Mouse (Mus musculus): ENCODE results near the gene Ube2l3.
A peak's percentile ranks its signal among the peaks of the same experiment; 100 is the strongest.
"Not testable (repeated sequence)": the region's sequence is repeated elsewhere in the genome, so short reads cannot be mapped to it uniquely, and the experiment has no call there.

The Ube2l3 gene

DNA sequence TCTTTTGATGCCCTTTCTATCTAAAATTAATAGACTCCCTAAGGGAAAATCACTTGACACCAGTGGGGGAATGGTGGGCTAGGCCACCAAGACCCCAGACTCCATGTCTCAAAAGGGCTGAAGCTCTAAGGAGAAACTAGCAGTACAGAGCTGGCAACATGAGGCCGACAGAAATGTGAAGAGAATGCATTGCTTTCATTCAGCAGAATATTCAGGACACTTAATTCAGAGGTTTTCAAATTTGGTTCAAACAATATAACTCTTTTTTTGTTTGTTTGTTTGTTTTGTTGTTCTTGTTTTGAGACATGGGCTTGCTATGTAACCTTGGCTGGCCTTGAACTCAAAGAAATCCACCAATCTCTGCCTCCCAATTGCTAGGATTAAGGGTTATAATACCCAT lies at the start of gene Ube2l3:
Gene Ube2l3, minus strand, starts transcription at position 101 of the 400 bp plus-strand sequence.
- no peak for DNase-seq (ENCODE audit: extremely low read depth, low read depth, low spot score)

DNA sequence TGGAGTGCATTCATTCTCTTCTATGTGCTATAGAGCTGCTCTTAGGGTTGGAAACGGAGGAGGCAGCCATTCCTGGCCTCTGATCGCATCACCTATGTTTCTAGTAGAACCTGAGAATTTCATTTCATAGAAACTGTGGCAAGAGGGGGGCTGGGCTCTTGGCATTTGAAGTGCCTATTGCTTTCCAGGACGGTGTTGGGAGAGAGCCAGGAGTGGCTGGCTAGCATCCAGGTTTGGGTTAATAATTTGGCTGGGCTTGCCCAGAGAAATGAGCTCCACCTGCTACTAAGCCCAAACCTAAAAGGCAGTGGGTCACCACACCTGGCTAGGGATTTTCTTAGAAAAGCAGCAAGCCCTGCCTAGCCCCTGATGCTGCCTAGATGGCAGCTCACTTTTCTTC lies 49.1 kb upstream of the Ube2l3 start:
- no peak for DNase-seq (ENCODE audit: extremely low read depth, low read depth, low spot score)

DNA sequence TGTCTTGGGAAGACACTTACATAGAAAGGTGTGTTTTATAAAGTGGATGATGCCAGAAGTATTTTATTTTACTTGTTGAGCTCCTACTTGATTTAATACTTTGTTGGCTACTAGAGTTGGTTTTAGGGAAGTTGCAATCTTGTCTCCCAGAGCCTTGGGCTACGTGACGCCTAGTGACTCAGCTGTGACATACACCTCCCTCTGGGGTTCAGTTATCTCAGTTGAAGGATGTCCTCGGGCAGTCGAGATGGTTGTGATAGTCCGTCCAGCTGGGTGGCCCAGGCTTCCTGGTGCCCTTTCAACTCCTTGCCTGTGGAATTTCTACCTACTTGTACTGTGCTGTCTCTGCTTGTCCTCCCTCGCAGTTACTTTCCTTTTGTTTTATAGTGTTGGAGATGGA lies 46.7 kb upstream of the Ube2l3 start:
- DNase-seq (ENCODE audit: extremely low read depth, low read depth, low spot score): no peak

DNA sequence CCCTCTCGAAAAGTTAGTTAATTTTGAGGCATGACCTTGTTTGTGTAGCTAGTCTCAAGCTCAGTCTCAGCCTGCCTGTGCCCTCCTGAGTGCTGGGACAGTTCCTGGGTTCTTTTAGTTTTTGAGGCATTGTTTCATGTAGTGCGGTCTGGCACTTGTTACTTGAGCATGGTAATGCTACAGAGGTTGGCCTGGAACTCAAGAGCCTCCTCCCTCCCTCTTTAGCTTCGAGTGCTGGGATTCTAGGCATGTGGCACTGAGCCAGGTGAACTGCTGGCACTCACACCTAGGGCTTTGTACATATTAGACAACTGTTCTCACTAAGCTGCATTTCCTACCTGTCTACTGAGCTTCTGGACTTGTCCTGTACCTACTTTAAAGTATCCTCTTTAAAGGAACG lies 45.3 kb upstream of the Ube2l3 start:
- DNase-seq (ENCODE audit: extremely low read depth, low read depth, low spot score): no peak

DNA sequence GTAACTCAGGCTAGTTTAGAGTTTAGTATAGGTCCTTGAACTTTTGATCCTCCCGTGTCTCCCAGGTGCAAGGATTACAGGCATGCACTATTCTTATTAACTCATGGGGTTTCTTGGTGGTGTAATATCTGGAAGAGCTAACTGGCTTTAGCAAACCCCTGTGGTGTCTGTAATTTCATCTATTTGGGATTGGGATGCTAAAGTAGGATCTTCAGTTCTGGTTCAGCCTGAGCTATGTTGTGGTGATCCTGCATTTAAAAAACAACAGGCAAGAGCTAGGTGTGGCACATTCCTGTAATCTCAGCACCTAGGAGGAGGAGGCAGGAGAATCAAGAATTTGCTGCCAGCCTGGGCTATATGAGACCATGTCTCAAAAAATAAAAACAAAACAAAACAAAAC lies 42.5 kb upstream of the Ube2l3 start:
- DNase-seq (ENCODE audit: extremely low read depth, low read depth, low spot score): no peak

DNA sequence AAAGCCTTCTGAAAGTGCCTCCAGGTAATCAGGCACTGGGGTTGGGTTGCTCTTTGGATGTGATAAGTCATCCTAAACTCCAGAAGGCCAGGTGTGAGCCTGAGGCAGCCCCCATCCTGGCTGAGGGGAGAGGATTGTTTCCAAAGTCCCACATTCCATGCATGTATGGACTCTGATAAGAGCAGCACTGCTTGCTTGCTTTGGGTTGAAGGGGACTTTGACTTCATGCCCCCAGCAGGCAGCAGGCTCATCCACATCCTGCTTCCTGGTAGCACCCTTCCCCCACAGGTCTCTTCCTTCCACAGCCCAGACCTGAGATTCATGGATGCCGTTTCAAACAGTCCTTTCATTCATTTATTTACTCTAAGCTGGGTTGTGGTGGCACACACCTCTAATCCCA lies 41.3 kb upstream of the Ube2l3 start:
- DNase-seq (ENCODE audit: extremely low read depth, low read depth, low spot score): no peak

DNA sequence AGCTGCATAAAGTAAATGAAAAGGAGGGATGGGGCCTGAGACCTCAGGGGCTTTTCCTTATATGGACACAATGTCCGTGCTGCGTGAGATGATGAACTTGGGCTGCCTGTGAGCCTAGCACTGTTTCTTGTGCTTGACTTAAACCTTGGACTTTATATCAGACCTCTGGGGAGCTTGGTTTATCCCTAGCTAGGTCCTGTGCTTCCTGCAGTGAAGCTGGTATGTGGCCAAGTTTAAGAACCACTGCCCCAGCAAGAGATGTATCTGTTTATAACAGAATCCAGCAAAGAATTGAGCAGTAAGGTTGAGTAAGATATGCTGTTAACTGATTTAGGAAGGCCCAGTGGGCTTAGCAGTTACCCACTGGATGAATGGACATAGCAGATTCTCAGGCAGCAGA lies 37.0 kb upstream of the Ube2l3 start:
- no peak for DNase-seq (ENCODE audit: extremely low read depth, low read depth, low spot score)

DNA sequence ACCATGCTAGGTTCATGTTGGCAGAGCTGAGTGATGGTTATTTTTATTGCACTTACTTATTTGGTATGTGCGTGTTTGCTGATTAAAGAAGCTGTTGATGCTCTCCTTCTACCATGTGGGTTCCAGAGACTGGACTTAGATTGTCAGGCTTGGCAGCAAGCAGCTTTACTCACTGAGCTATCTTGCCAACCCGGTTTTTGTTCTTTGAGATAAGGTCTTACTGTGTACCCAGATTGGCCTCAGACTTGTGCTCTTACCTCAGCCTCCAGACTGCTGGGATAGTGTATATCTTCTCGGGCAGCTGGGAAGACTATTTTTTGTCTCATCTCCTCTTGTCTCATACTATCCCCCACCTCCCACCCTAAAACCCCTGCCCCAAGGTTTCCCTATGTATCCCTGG lies 35.2 kb upstream of the Ube2l3 start:
- no peak for DNase-seq (ENCODE audit: extremely low read depth, low read depth, low spot score)

DNA sequence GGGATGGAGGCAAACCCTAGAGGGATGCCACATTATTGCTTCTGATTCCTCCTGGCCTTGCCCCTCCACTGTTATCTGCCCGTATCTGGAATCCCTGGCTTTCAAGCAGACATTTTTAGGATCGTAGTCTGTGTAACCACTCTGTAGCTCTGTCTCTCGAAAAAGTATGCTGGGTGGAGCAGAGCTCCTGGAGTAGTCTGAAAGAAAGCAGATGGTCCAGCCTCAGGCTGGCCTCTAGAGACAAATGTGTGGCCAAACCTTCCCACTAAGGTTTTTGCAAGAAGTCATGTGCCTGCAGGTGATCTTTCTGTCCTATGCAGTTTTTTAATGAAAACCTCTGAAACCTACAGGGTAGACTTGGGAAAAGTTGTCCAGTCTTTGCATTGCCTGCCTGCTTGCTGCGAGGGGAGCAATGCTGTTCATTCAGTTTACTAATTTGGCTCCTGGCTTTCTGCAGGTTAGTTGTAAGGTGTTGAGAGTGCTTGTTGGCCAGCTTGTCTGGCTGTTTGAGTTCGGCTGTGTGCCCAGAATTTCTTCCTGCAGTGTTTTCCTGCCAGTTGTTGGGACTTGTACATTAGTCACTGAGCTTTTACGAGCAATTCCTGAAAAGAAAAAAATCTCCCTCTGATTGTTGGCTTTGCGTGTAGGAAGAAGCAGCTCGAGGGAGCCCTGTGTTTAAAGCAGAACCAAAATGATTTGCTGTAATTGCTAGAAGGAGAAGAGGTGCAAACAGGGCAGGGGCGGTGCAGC lies 32.6 kb upstream of the Ube2l3 start:
- peak; percentile 81 for DNase-seq (ENCODE audit: extremely low read depth, low read depth, low spot score)

DNA sequence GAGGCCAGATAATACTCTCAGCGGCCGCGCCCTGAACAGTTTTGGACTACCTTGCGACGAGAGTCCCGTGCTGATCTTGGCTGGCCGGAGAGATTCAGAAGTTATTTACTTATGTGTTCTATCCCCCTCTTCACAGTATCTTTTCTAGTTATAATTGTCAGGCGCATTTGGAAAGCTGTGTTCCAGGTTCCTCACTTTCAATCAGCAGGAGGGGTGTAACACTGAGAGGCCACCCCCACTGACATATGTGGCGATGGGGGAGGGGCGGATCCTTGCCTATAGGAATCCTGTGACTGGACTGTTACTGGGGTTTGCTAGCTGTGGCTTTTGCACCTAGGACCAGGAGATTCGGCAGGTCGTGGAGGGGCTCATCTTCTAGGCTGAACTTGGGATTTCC lies 32.0 kb upstream of the Ube2l3 start:
- no peak for DNase-seq (ENCODE audit: extremely low read depth, low read depth, low spot score)

DNA sequence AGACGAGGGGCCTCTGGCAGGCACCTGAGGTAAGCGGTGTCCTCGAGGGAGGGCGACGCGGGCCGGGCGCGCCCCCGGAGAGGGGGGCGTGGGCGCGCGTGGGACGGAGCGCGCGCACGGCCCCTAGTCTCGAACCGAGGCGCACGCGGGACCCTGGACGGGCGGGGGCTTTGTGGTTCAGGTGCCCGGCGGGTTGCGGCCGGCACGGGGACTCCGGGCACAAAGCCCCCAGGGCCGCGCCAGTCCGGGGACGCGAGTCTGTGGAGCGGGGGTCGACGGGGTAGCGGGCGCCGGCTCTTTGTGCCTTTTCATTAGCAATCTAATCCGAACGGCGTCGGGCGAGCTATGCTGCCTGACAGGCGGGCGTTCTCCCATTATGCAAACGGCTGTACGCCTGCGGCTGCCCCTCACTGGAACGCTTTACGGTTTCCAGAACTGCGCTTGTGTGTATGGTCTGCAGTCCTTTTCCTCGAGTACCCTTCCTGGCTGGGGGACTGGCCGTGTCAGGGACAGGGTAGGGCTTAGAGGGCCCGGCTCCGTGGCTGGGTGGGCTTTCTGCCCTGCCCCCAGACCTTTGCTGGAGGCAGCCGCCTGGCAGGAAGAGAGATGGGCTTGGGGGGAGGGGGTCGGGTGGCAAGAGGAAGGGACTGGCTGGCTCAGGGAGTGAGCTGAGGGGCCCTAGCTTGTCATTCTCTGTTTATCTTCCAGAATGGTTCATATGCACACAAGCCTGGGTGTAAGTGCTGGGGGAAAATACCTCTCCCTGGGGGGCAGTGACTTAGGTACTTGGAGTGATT lies 31.5 kb upstream of the Ube2l3 start:
- no peak for DNase-seq (ENCODE audit: extremely low read depth, low read depth, low spot score)

DNA sequence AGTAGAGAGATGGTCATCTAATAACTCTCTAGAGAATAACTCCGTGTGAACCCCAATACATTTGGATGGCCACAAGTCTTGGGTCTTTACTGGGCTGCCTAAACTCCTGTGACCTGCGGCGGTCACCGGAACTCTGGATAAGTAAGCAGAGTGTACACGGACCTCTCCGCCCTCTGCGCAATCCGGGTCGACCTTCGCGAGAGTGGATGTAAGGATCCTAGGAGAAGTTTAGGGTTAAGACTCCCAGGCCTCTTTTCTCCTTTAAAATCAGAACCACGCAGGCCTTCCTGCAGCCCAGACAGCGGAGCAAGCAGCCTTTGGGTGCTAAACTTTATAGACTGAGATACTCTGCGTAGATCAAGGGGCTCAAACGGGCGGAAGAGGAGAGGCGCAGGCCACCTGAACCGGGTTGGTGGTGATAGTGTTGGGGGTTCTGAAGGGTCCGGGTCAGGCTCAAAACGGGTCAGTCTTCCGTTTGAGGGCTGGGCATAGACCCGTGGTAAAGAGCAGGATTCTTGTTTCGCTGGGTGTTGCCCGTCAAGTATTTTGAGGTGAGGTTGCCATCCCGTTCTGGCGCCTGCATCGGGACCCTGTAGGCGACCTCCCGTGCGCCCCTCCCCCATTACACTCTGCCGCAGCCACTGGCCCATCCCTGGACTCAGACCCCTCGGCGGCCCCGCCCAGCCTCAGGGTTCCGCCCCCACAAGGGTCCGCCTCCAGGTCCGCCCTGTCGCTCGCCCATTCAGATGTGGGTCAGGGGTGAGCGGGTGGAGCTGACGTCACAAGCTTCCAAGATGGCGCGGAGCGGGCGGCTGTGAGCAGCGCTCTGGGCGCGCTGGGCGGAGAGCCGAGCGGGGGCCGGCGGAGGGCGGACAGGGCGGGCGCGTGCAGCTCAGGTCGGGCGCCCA lies 30.6 kb upstream of the Ube2l3 start, which contains the start of gene Hic2:
Gene Hic2, plus strand, starts transcription at position 779 of the 908 bp plus-strand sequence.
- no peak for DNase-seq (ENCODE audit: extremely low read depth, low read depth, low spot score)

DNA sequence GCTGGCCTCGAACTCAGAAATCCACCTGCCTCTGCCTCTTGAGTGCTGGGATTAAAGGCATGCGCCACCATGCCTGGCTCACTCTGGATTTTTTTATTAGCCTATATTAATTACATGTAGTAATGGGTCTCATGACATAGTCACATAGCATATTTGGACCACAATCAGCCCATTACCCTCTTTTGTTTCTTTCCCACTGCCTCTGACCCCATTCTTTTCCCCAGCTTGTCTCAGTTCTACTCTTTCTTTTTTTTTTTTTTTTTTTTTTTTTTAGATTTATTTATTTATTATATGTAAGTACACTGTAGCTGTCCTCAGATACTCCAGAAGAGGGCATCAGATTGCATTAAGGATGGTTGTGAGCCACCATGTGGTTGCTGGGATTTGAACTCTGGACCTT lies 29.1 kb upstream of the Ube2l3 start:
- DNase-seq (ENCODE audit: extremely low read depth, low read depth, low spot score): not testable (repeated sequence)

DNA sequence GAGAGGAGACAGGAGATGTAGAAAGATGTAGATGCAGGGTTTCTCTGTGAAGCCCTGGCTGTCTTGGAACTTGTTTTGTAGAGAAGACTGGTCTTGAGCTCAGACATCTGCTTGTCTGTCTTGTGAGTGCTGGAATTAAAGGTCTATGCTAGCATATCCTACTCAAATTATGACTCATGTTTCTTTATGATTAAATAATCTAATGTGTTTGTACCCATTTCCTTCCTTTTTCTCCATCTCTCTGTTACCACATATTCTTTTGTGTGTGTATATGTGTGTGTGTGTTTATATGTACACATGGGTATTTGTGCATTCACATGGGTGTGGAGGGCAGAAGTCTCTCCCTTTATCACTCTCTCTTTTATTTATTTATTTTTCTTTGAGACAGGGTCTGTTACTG lies 24.0 kb upstream of the Ube2l3 start:
- no peak for DNase-seq (ENCODE audit: extremely low read depth, low read depth, low spot score)

DNA sequence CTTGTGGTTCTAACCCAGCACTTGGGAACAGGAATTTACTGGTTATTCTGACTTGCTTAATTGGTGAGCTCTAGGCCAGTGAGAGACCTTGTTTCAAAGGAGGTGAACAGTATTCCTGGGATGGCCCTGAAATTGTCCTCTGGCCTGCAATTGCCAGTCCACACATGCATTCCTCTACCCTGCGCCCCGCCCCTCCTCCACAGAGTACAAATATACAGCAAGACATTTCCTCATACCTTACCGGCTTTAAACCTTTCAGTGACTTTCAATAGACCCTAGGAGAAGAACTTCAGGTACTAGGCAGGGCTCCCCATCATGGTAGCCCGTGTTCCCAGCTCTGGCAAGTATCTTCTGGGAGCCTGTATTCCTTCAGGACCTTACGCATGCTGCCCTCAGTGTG lies 23.1 kb upstream of the Ube2l3 start:
- no peak for DNase-seq (ENCODE audit: extremely low read depth, low read depth, low spot score)

DNA sequence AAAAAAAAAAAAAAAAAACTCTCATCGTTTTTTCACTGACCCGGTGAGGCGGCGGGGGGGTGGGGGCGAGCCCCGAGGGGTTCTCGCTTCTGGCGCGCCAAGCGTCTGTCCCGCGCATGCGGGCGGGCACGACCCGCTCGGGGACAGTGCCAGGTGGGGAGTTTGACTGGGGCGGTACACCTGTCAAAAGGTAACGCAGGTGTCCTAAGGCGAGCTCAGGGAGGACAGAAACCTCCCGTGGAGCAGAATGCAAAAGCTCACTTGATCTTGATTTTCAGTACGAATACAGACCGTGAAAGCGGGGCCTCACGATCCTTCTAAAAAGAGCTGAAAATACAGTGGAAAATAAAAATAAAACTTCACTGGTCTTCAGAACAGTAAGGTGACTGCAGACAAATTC lies 19.7 kb upstream of the Ube2l3 start:
- no peak for DNase-seq (ENCODE audit: extremely low read depth, low read depth, low spot score)

DNA sequence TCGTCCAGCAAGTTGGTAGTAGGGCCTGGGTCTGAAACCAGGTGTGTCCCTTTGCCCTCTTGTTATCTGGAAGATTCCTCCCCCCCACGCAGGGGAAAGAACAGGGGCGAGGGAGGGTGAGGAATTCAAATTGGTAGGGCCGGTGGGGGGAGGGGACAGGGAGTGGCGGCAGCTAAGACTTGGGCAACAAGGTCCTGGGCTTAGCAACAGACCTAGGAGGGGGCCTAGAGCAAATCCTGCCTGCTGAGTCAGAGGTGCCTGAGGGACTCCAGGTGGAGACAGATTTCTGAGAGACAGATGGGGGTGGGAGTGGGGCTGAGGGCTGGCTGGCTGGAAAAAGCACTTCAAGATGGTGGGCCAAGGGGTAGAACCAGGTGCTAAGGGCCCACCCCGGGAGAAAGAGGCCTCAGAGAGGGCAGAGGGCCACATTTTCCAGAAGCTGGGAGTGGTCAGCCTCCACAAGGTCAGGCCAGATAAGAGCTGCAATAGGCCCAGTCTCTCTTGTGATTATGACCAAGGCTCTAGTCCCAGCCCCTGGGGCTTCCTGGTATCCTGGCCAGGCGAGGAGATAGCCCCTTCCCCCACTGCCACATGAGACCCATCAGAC lies 17.8 kb upstream of the Ube2l3 start:
- no peak for DNase-seq (ENCODE audit: extremely low read depth, low read depth, low spot score)

DNA sequence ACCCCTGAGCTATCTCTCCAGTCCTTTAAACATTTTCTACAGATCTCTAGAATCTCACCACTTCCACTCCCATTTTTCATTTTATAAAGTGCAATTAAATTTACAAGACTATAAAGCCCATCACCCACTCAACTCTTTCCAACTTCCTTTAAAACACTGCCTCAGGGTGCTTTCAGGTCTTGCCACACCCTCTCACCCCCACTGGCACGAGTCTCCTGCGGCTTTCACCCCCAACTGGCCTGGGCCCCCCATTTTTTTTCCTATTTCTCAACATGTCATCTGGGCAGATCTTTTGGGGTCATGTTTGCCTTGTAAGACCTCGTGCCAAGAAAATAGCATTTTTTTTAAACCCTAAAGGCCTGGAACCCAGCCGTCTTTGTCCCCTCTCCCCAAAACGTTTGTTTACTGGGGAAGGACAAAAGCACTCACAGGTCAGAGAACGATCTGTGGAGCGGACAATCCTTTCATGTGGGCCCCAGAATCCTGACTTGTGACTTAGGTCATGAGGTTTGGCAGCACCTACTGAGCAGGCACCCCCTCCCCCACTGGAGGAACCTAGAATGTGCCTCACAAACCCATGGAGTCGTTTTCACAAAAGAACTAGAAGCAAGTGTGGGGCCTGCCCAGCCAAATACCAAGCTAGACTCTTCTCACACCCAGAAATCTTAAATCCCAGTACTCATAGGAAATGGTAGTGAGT lies 14.6 kb upstream of the Ube2l3 start:
- no peak for DNase-seq (ENCODE audit: extremely low read depth, low read depth, low spot score)

DNA sequence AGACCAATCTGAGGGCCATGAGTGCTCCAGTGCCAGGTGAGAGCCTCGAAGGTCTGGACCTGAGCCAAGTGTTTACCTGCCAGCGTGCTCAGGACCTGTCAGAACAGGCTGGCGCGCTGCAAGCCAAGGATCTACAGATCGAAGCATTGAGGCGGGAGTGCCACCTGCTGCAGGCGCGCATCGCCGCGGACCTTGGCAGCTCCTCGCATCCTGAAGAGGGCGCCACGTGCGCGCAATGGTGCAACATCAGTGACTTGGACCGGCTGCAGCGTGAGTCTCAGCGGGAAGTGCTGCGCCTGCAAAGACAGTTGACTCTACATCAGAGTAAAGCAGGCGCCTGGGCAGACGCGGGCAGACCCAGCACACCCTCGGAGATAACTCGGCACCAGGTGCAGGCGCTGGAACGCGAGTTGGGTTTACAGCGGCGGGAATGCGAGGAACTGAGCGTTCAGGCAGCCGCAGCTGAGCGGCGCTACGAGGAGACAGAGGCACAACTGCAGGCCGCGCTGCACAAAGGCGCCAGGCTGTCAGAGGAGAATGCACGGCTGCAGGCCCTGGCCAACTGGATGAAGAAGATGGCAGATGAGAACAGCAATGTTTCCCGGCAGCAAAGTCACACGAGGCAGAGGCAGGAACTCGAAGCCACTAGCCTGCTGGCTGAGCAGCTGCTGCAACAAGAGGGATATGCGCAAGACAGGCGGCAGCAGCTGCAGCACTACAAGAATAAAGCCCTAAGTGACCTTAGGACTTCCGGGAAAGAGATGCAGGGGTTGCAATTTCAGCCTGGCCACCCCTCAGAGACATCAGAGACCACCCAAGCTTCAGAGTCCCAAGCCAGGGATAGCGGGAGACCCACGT lies 7.8 kb upstream of the Ube2l3 start:
- no peak for DNase-seq (ENCODE audit: extremely low read depth, low read depth, low spot score)
